Mouse (Mus musculus) intestine, postnatal 0 days (tissue): ENCODE data around the gene Rabep2. TPM values are rescaled to one million over a fixed set of nuclear protein-coding genes. Genes with fewer than 3 reads are reported as not detected.

Experiments
- ATAC-seq: fragments of 200-750 bp; cut with Nextera tagmentation; 2 replicates; pipeline ENCODE4 v1.8.0; 2017; ENCODE audit warnings: mild to moderate bottlenecking, moderate TSS enrichment, moderate library complexity
- H3K27ac ChIP-seq: fragments of 300-500 bp; sonication (generic); 2 replicates; pipeline ENCODE4 v1.5.1; 2014; ENCODE audit warnings: mild to moderate bottlenecking, low read depth, low read length, moderate library complexity
- H3K27me3 ChIP-seq: fragments of 300-500 bp; sonication (generic); replicated peaks from 2 replicates; pipeline ENCODE4 v1.6.1; 2014; ENCODE audit warnings: low read length, mixed read lengths; ENCODE audit not compliant: control insufficient read depth, insufficient read depth
- H3K36me3 ChIP-seq: fragments of 300-500 bp; sonication (generic); 2 replicates; pipeline ENCODE4 v1.6.1; 2014; ENCODE audit warnings: mild to moderate bottlenecking, moderate library complexity; ENCODE audit not compliant: control insufficient read depth, insufficient read depth
- H3K4me1 ChIP-seq: fragments of 300-500 bp; sonication (generic); replicated peaks from 2 replicates; pipeline ENCODE4 v1.6.1; 2014; ENCODE audit warnings: antibody characterized with exemption, low read length, mixed read lengths; ENCODE audit not compliant: control insufficient read depth, insufficient read depth
- H3K4me2 ChIP-seq: fragments of 300-500 bp; sonication (generic); replicated peaks from 2 replicates; pipeline ENCODE4 v1.6.1; 2014; ENCODE audit warnings: low read depth, mild to moderate bottlenecking, moderate library complexity
- H3K4me3 ChIP-seq: fragments of 300-500 bp; sonication (generic); 2 replicates; pipeline ENCODE4 v1.5.1; 2014; ENCODE audit warnings: low read depth, low read length
- H3K9ac ChIP-seq: fragments of 300-500 bp; sonication (generic); 2 replicates; pipeline ENCODE4 v1.6.1; 2014; ENCODE audit warnings: mild to moderate bottlenecking, low read depth, low read length
- H3K9me3 ChIP-seq: fragments of 300-500 bp; sonication (generic); 2 replicates; pipeline ENCODE4 v1.6.1; 2016; ENCODE audit warnings: mixed run types; ENCODE audit not compliant: control insufficient read depth
- CTCF ChIP-seq: sonication (generic); IDR thresholded peaks from 2 replicates; pipeline ENCODE4 v1.5.1; 2016; ENCODE audit warnings: low read depth, mild to moderate bottlenecking, control low read depth, antibody characterized with exemption, moderate library complexity
- WGBS: fragments of 180-500 bp; shearing (Covaris S2); extraction: QIAGEN DNeasy Blood & Tissue Kit; methylation state at CpG from one replicate; pipeline ENCODE4 v1.1.7; 2014; 5-methylcytosine and 5-hydroxymethylcytosine counted together
- polyA plus RNA-seq: library from polyadenylated mRNA; unstranded; fragments of >200 nt; fragmentation: Nextera tagmentation; extraction: Ambion mirVana; gene quantifications from 2 replicates; pipeline ENCODE4 v1.2.1, GENCODE M21; 2015

Rabep2 gene
- polyA plus RNA-seq, 1 experiment from 2014 or later: 15.1 TPM

GRCm38 (mm10) chr7:126428154-126428553, 405 bp upstream of the Rabep2 start:
- peak overlapping the region; percentile 79 for H3K4me2 ChIP-seq
- H3K27ac ChIP-seq: peak overlapping the region; percentile 84
- TF ChIP-seq CTCF: no peak
- H3K9me3 ChIP-seq: no peaks in the 10 kb centered on the region
- no peaks in the 10 kb centered on the region for H3K27me3 ChIP-seq
- peak overlapping the region; percentile 62 for H3K4me3 ChIP-seq
- peaks cover 5% of the 10 kb centered on the region; the same call in 1 of the 2 replicates for H3K4me1 ChIP-seq
- peak overlapping the region; percentile 66 for H3K9ac ChIP-seq
- ATAC-seq: peak; percentile 39
- H3K36me3 ChIP-seq: peaks cover 9% of the 10 kb centered on the region; the same call in 1 of the 2 replicates
- 10% methylated on average over 4 of the region's 4 CpGs for WGBS

- 32% methylated on average over 15 of the region's 15 CpGs for WGBS
- peak overlapping the region; percentile 79 for H3K4me2 ChIP-seq
- H3K9ac ChIP-seq: peak overlapping the region; percentile 66
- H3K4me3 ChIP-seq: peak overlapping the region; percentile 62
- H3K4me1 ChIP-seq: peaks cover 5% of the 10 kb centered on the region; the same call in 1 of the 2 replicates
- no peak for TF ChIP-seq CTCF
- H3K36me3 ChIP-seq: peaks cover 14% of the 10 kb centered on the region; the same call in 1 of the 2 replicates
- no peaks in the 10 kb centered on the region for H3K27me3 ChIP-seq
- H3K9me3 ChIP-seq: no peaks in the 10 kb centered on the region
- 0 out of 2 replicates have a peak, but pooled peaks have one; percentile 3 for ATAC-seq
- no peak overlapping the region for H3K27ac ChIP-seq
These were observed 942 bp downstream of the Rabep2 start for GRCm38 (mm10) chr7:126429503-126429898.

DNA sequence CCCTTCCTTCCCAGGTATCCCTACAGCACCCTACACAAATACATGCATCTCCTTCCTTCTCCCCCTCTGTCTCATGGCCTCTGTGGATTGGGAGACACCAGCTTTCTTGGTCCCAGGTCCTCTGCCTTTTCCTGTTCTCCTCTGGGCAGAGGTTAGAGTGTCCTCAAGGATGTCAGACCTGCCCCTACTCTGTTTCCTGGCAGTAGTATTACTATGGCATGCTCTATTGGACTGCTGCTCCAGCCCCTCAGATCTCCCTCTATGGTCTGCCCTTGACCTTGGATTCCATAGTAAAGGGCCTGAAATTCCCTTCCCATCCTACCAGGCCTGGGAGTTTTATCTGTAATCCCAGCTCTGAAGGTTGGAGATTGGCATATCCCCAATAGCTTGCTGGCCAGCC, 1.6 kb downstream of the Rabep2 start:
- H3K27ac ChIP-seq: no peak overlapping the region
- peaks cover 15% of the 10 kb centered on the region; the same call in 1 of the 2 replicates for H3K36me3 ChIP-seq
- H3K4me2 ChIP-seq: no peak overlapping the region
- H3K4me3 ChIP-seq: no peak overlapping the region
- H3K27me3 ChIP-seq: no peaks in the 10 kb centered on the region
- no peak overlapping the region for H3K9ac ChIP-seq
- ATAC-seq: no peak
- no peak for TF ChIP-seq CTCF
- peaks cover 5% of the 10 kb centered on the region; the same call in 1 of the 2 replicates for H3K4me1 ChIP-seq
- H3K9me3 ChIP-seq: no peaks in the 10 kb centered on the region

- no peak for TF ChIP-seq CTCF
- Histone ChIP-seq H3K4me2 (no peak overlapping the region), H3K4me1 (peaks cover 2% of the 10 kb centered on the region; the same call in 1 of the 2 replicates), H3K4me3 (no peak overlapping the region), H3K27ac (no peak overlapping the region), H3K9ac (no peak overlapping the region), H3K9me3 (no peaks in the 10 kb centered on the region), H3K27me3 (no peaks in the 10 kb centered on the region), H3K36me3 (peaks cover 22% of the 10 kb centered on the region; the same call in 1 of the 2 replicates)
- no peak for ATAC-seq
- 90% methylated on average over 7 of the region's 7 CpGs for WGBS
These were observed 6.2 kb downstream of the Rabep2 start for GRCm38 (mm10) chr7:126434726-126435125.

GRCm38 (mm10) chr7:126435801-126436200, 7.2 kb downstream of the Rabep2 start:
- Histone ChIP-seq H3K9ac (no peak overlapping the region), H3K27me3 (no peaks in the 10 kb centered on the region), H3K4me1 (no peaks in the 10 kb centered on the region), H3K4me3 (no peak overlapping the region), H3K27ac (no peak overlapping the region), H3K4me2 (no peak overlapping the region), H3K9me3 (no peaks in the 10 kb centered on the region), H3K36me3 (peaks cover 27% of the 10 kb centered on the region; the same call in 1 of the 2 replicates)
- ATAC-seq: no peak
- TF ChIP-seq CTCF: no peak
- WGBS: 84% methylated on average over 3 of the region's 3 CpGs

DNA sequence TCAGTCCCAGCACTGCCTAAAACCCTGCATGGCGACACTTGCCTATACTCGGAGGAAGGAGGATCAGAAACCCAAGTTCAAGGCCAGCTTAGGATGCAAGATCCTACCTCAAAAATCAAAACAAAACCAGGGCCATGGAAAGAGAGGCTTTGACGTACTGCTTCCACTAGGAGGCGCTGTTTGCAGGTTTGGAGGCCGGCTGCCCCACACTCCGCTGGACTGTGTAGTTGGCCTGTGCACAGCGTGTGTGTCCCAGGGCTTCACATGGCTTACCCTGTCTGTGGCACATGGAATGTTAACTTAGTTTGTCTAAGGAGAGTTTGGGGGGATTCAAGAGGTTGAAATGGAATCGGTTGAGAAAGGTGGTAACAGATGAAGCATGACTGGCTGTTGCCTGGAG, 8.3 kb downstream of the Rabep2 start:
- no peak for ATAC-seq
- 17% methylated on average over 8 of the region's 8 CpGs for WGBS

More for the DNA sequence above, 8.3 kb downstream of the Rabep2 start:
- Histone ChIP-seq H3K4me1 (no peaks in the 10 kb centered on the region), H3K9ac (no peak overlapping the region), H3K4me3 (no peak overlapping the region), H3K36me3 (peaks cover 26% of the 10 kb centered on the region; the same call in 1 of the 2 replicates), H3K27me3 (no peaks in the 10 kb centered on the region), H3K4me2 (no peak overlapping the region), H3K27ac (no peak overlapping the region), H3K9me3 (no peaks in the 10 kb centered on the region)
- peak; percentile 94 for TF ChIP-seq CTCF
